Mouse (Mus musculus) kidney, adult 9 months (tissue): ENCODE measurements around the gene Diaph2.
"Not testable (repeated sequence)": the region's sequence is repeated elsewhere in the genome, so short reads cannot be mapped to it uniquely, and the experiment has no call there.

Experiments used
- DNase-seq: peaks from one replicate; pipeline ENCODE4 v3.0.0; 2022

Diaph2 gene

GRCm38 (mm10) chrX:129833887-129834286, 84.3 kb downstream of the Diaph2 start:
- DNase-seq, result peak; percentile 1

GRCm38 (mm10) chrX:129884465-129884864, 134.9 kb downstream of the Diaph2 start:
- DNase-seq, result peak; percentile 61

- no peak for DNase-seq
These were observed 176.3 kb downstream of the Diaph2 start for GRCm38 (mm10) chrX:129925806-129926205.

GRCm38 (mm10) chrX:129974816-129975215, 225.3 kb downstream of the Diaph2 start:
- peak; percentile 0 for DNase-seq

GRCm38 (mm10) chrX:130008210-130008609, 258.7 kb downstream of the Diaph2 start:
- DNase-seq, result no peak

- peak; percentile 1 for DNase-seq
These were observed 270.2 kb downstream of the Diaph2 start for GRCm38 (mm10) chrX:130019735-130020134.

- no peak for DNase-seq
These were observed 295.0 kb downstream of the Diaph2 start for GRCm38 (mm10) chrX:130044525-130044924.

GRCm38 (mm10) chrX:130149216-130149615, 399.7 kb downstream of the Diaph2 start:
- no peak for DNase-seq

- DNase-seq, result no peak
These were observed 402.6 kb downstream of the Diaph2 start for GRCm38 (mm10) chrX:130152164-130152563.

GRCm38 (mm10) chrX:130173126-130173525, 423.6 kb downstream of the Diaph2 start:
- DNase-seq, result no peak

- DNase-seq, result no peak
These were observed 438.3 kb downstream of the Diaph2 start for GRCm38 (mm10) chrX:130187891-130188290.

- no peak for DNase-seq
These were observed 438.9 kb downstream of the Diaph2 start for GRCm38 (mm10) chrX:130188449-130188848.

- DNase-seq, result no peak
These were observed 439.7 kb downstream of the Diaph2 start for GRCm38 (mm10) chrX:130189250-130189649.

GRCm38 (mm10) chrX:130197412-130197811, 447.9 kb downstream of the Diaph2 start:
- not testable (repeated sequence) for DNase-seq

GRCm38 (mm10) chrX:130205243-130205642, 455.7 kb downstream of the Diaph2 start:
- no peak for DNase-seq

GRCm38 (mm10) chrX:130212227-130212626, 462.7 kb downstream of the Diaph2 start:
- no peak for DNase-seq

GRCm38 (mm10) chrX:130212759-130213158, 463.2 kb downstream of the Diaph2 start:
- DNase-seq, result no peak

GRCm38 (mm10) chrX:130230045-130230444, 480.5 kb downstream of the Diaph2 start:
- DNase-seq, result no peak

GRCm38 (mm10) chrX:130235167-130235566, 485.6 kb downstream of the Diaph2 start:
- no peak for DNase-seq

GRCm38 (mm10) chrX:130246652-130247051, 497.1 kb downstream of the Diaph2 start:
- DNase-seq, result no peak

- no peak for DNase-seq
These were observed 504.1 kb downstream of the Diaph2 start for GRCm38 (mm10) chrX:130253664-130254063.

- no peak for DNase-seq
These were observed 516.2 kb downstream of the Diaph2 start for GRCm38 (mm10) chrX:130265707-130266106.

GRCm38 (mm10) chrX:130279144-130279543, 529.6 kb downstream of the Diaph2 start:
- no peak for DNase-seq

- DNase-seq, result no peak
These were observed 531.9 kb downstream of the Diaph2 start for GRCm38 (mm10) chrX:130281484-130281883.

GRCm38 (mm10) chrX:130287032-130287431, 537.5 kb downstream of the Diaph2 start:
- DNase-seq, result no peak

GRCm38 (mm10) chrX:130289775-130290174, 540.2 kb downstream of the Diaph2 start:
- no peak for DNase-seq
